In the genomic region with DNA sequence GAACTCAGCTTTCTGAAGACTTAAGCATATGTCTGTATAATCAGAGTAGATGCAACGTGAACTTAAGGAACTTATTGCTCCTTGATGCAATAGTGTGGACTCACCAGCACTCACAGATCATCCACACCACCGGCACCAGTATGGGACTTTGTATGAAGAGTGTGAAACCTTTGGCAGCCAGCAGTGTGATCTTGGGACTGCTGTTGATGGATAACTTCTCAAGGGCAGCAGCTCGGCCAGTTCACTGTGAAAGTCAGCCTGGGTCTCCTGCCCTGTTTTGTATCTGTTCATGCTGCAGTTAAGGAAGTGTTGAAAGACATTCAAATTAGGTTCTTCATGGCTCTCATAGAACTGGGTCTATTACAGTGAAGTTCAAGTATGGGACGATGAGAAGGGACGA, we compare ENCODE assay signal across 23 mouse cellular contexts.
A peak's percentile ranks its signal among the peaks of the same experiment; 100 is the strongest.
DNase-seq lines count a peak whose midpoint lies in the region; ATAC-seq and TF ChIP-seq lines count a peak whose summit lies in the region.
"Had no signal": no experiment of that assay in that cellular context is flagged by ENCODE, and none has a peak within 500 bp of the region (broad histone marks: within the 10 kb centered on the region; RNA-seq: fewer than 3 reads in every experiment).

No protein-coding gene starts in this region.

- 0 out of 2 replicates have a peak, but pooled peaks have one; percentile 47 for ATAC-seq in heart, embryonic 15.5 days (replicated peaks; ENCODE audit: insufficient number of reproducible peaks, insufficient read depth, low FRiP score, low read depth)
- no peak for ATAC-seq in kidney, embryonic 16.5 days (ENCODE audit: low FRiP score, low TSS enrichment)
- ATAC-seq in liver, embryonic 16.5 days (ENCODE audit: low read depth), result 0 out of 2 replicates have a peak, but pooled peaks have one; percentile 19
- no peak for ATAC-seq in liver, embryonic 12.5 days
- ATAC-seq: CD4-positive, CD25-positive, alpha-beta regulatory T cell, adult 4 months; forebrain, embryonic 13.5 days; hindbrain, embryonic 16.5 days; midbrain, embryonic 13.5 days had no signal

- H3K9ac ChIP-seq in heart, embryonic 15.5 days, result no peak overlapping the region
- H3K9ac ChIP-seq in kidney, embryonic 16.5 days (replicated peaks; ENCODE audit: low read length), result no peak overlapping the region
- no peak overlapping the region for H3K9ac ChIP-seq in liver, embryonic 16.5 days (ENCODE audit: low read depth, low read length)
- no peak overlapping the region for H3K9ac ChIP-seq in liver, embryonic 12.5 days
- H3K9ac ChIP-seq: forebrain, embryonic 13.5 days; limb, embryonic 13.5 days; liver, embryonic 15.5 days; midbrain, embryonic 13.5 days; neural tube, embryonic 13.5 days had no signal

- H3K4me3 ChIP-seq in heart, embryonic 15.5 days, result no peak overlapping the region
- H3K4me3 ChIP-seq in kidney, adult 2 months (ENCODE audit: insufficient read depth, low read depth, low read length), result no peak overlapping the region
- no peak overlapping the region for H3K4me3 ChIP-seq in kidney, embryonic 16.5 days (ENCODE audit: low read length)
- no peak overlapping the region for H3K4me3 ChIP-seq in liver, embryonic 16.5 days (ENCODE audit: low read depth, low read length)
- H3K4me3 ChIP-seq in liver, embryonic 12.5 days, result no peak overlapping the region
- H3K4me3 ChIP-seq: forebrain, embryonic 13.5 days; limb, embryonic 13.5 days; liver, embryonic 15.5 days; midbrain, embryonic 13.5 days; neural tube, embryonic 13.5 days had no signal

- WGBS in heart, embryonic 15.5 days, result 39% methylated on average over 5 of the region's 5 CpGs
- WGBS in kidney, adult 2 months, result 42% methylated on average over 5 of the region's 5 CpGs
- WGBS in kidney, embryonic 16.5 days, result 77% methylated on average over 5 of the region's 5 CpGs
- 47% methylated on average over 5 of the region's 5 CpGs for WGBS in liver, embryonic 16.5 days (ENCODE audit: insufficient replicate concordance)
- WGBS in liver, embryonic 12.5 days (ENCODE audit: insufficient replicate concordance), result 65% methylated on average over 5 of the region's 5 CpGs

- peaks cover 34% of the 10 kb centered on the region for H3K4me1 ChIP-seq in heart, embryonic 15.5 days (replicated peaks)
- peaks cover 22% of the 10 kb centered on the region for H3K4me1 ChIP-seq in kidney, adult 2 months (ENCODE audit: control insufficient read depth, insufficient read depth, low read length)
- peaks cover 10% of the 10 kb centered on the region; the same call in 1 of the 2 replicates for H3K4me1 ChIP-seq in kidney, embryonic 16.5 days (ENCODE audit: insufficient read depth, low read length)
- H3K4me1 ChIP-seq in liver, embryonic 16.5 days (ENCODE audit: control insufficient read depth, low read depth, low read length), result no peaks in the 10 kb centered on the region
- peaks cover 9% of the 10 kb centered on the region for H3K4me1 ChIP-seq in liver, embryonic 12.5 days
- H3K4me1 ChIP-seq: liver, embryonic 15.5 days; midbrain, embryonic 13.5 days; neural tube, embryonic 13.5 days had no signal

- TF ChIP-seq POLR2A in kidney, adult 2 months (IDR thresholded peaks at IDR 0.05; ENCODE audit: low read depth, low read length), result no peak

- no peaks in the 10 kb centered on the region for H3K36me3 ChIP-seq in heart, embryonic 15.5 days
- H3K36me3 ChIP-seq in kidney, adult 2 months (ENCODE audit: control insufficient read depth, insufficient read depth, low read length), result no peaks in the 10 kb centered on the region
- no peaks in the 10 kb centered on the region for H3K36me3 ChIP-seq in kidney, embryonic 16.5 days (ENCODE audit: insufficient read depth, low read length)
- no peaks in the 10 kb centered on the region for H3K36me3 ChIP-seq in liver, embryonic 16.5 days (ENCODE audit: control insufficient read depth, insufficient read depth)
- H3K36me3 ChIP-seq in liver, embryonic 12.5 days, result no peaks in the 10 kb centered on the region
- H3K36me3 ChIP-seq: limb, embryonic 13.5 days; liver, embryonic 15.5 days; midbrain, embryonic 13.5 days; neural tube, embryonic 13.5 days had no signal

- H3K4me2 ChIP-seq in heart, embryonic 15.5 days, result no peak overlapping the region
- no peak overlapping the region for H3K4me2 ChIP-seq in kidney, embryonic 16.5 days (replicated peaks; ENCODE audit: low read depth, low read length)
- no peak overlapping the region for H3K4me2 ChIP-seq in liver, embryonic 16.5 days (ENCODE audit: low read depth, low read length)
- H3K4me2 ChIP-seq in liver, embryonic 12.5 days, result no peak overlapping the region
- H3K4me2 ChIP-seq: forebrain, embryonic 13.5 days; limb, embryonic 13.5 days; liver, embryonic 15.5 days; midbrain, embryonic 13.5 days; neural tube, embryonic 13.5 days had no signal

- no peak for TF ChIP-seq CTCF in kidney, adult 2 months (conservative IDR thresholded peaks at IDR 0.05; ENCODE audit: insufficient read depth, insufficient read length, low read depth, low read length)

- H3K27me3 ChIP-seq in heart, embryonic 15.5 days, result no peaks in the 10 kb centered on the region
- H3K27me3 ChIP-seq in kidney, adult 2 months (replicated peaks; ENCODE audit: control insufficient read depth, insufficient read depth, low read length), result no peaks in the 10 kb centered on the region
- no peaks in the 10 kb centered on the region for H3K27me3 ChIP-seq in kidney, embryonic 16.5 days (ENCODE audit: insufficient read depth, low read length)
- no peaks in the 10 kb centered on the region for H3K27me3 ChIP-seq in liver, embryonic 16.5 days (ENCODE audit: control insufficient read depth, insufficient read depth, low read depth, low read length)
- H3K27me3 ChIP-seq in liver, embryonic 12.5 days (replicated peaks), result no peaks in the 10 kb centered on the region
- H3K27me3 ChIP-seq: forebrain, embryonic 13.5 days; limb, embryonic 13.5 days; liver, embryonic 15.5 days; midbrain, embryonic 13.5 days; neural tube, embryonic 13.5 days had no signal

- DNase-seq in heart, adult 8-10 months (ENCODE audit: low spot score), result no peak
- peak; percentile 61 for DNase-seq in kidney, adult 2 months
- DNase-seq: adrenal gland, postnatal 14 days; cerebellum, adult 11 months; cerebellum, adult 9-10 months; cerebellum, postnatal 36 days; gastrocnemius, postnatal 10 days; heart, postnatal 14 days; right cerebral cortex, postnatal 4 days; thymus, postnatal 4 days had no signal

- no peaks in the 10 kb centered on the region for H3K9me3 ChIP-seq in heart, embryonic 15.5 days (replicated peaks)
- no peaks in the 10 kb centered on the region for H3K9me3 ChIP-seq in kidney, embryonic 16.5 days (ENCODE audit: low read length)
- H3K9me3 ChIP-seq in liver, embryonic 16.5 days (replicated peaks; ENCODE audit: control insufficient read depth, low read length), result no peaks in the 10 kb centered on the region
- H3K9me3 ChIP-seq in liver, embryonic 12.5 days (replicated peaks), result no peaks in the 10 kb centered on the region
- H3K9me3 ChIP-seq: forebrain, embryonic 13.5 days; limb, embryonic 13.5 days; liver, embryonic 15.5 days; midbrain, embryonic 13.5 days; neural tube, embryonic 13.5 days had no signal

- H3K27ac ChIP-seq in heart, embryonic 15.5 days, result peak overlapping the region; percentile 63
- peak overlapping the region; percentile 18; the same call in 1 of the 2 replicates for H3K27ac ChIP-seq in kidney, adult 2 months (ENCODE audit: insufficient read depth, low read depth, low read length)
- H3K27ac ChIP-seq in kidney, embryonic 16.5 days (ENCODE audit: low read length), result no peak overlapping the region
- no peak overlapping the region for H3K27ac ChIP-seq in liver, embryonic 16.5 days (ENCODE audit: low read length)
- H3K27ac ChIP-seq in liver, embryonic 12.5 days, result no peak overlapping the region
- H3K27ac ChIP-seq: forebrain, embryonic 13.5 days; kidney, postnatal 0 days; limb, embryonic 13.5 days; liver, embryonic 15.5 days; macrophage; midbrain, embryonic 13.5 days; neural tube, embryonic 13.5 days had no signal

Comparison
In these comparisons a context has a peak if more than half of its experiments do, and no peak if none do; other contexts are left out.
1. ATAC-seq: peak in heart, embryonic 15.5 days (single experiment) and liver, embryonic 16.5 days (single experiment); none in kidney, embryonic 16.5 days (single experiment) and liver, embryonic 12.5 days (single experiment).
2. H3K27ac ChIP-seq: peak in heart, embryonic 15.5 days (single experiment) and kidney, adult 2 months (single experiment); none in kidney, embryonic 16.5 days (single experiment), liver, embryonic 16.5 days (single experiment) and liver, embryonic 12.5 days (single experiment).